In the genomic region with DNA sequence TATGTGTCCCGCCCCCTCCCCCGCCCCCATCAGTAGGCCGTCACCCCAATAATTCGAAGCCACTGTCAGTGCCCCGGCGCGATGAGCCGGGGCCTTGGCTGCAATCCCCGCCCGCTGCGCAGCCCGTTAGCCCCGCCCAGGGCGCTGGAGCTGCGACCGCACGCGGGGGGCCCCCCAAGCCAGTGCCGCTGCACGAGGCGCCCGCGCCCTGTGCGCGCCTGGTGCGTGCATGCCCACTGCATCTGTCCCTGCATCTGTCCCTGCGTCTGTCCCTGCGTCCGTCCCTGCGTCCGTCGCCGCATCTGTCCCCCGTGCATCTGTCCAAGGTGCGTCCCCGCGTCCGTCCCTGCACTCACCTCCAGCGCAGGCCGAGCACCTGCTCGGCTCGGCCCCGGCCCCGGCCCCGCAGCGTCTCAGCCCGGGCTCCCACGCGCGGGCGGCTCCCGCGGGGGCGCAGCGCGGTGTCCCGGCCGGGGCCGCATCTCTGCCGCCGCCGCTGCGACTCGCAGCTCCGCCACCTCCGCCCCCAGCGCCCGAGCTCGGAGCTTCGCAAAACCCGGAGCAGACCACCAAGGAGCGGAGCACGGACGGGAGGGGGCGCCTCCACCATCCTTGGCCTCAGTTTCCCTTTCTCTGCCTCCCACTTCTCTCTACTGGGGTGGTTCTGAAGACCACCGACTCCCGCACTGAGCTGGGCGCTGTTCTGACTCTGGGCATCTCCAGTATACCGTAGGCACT, we compare ENCODE assay signal across 8 mouse cellular contexts. TPM values are rescaled to one million over a fixed set of nuclear protein-coding genes. Genes with fewer than 3 reads are reported as not detected.
DNase-seq lines count a peak whose midpoint lies in the region; ATAC-seq and TF ChIP-seq lines count a peak whose summit lies in the region.

A gene (minus strand): TSS at position 486 of the 738 bp plus-strand sequence.

- intact Hi-C loops in heart, adult 2 months (cut with DNase I), result no loop called here

- no peak for TF ChIP-seq EP300 in heart, adult 2 months (IDR thresholded peaks at IDR 0.05; ENCODE audit: insufficient read depth, low read depth, low read length)

- no peaks in the 10 kb centered on the region for H3K36me3 ChIP-seq in heart, adult 2 months (ENCODE audit: control insufficient read depth, insufficient read depth, low read length)
- no peaks in the 10 kb centered on the region for H3K36me3 ChIP-seq in forebrain, embryonic 15.5 days
- no peaks in the 10 kb centered on the region for H3K36me3 ChIP-seq in hindbrain, postnatal 0 days (ENCODE audit: insufficient read depth, low read length)
- no peaks in the 10 kb centered on the region for H3K36me3 ChIP-seq in limb, embryonic 14.5 days (ENCODE audit: control insufficient read depth, insufficient read depth, low read length)

- no peak for TF ChIP-seq POLR2A in heart, adult 2 months (IDR thresholded peaks at IDR 0.05; ENCODE audit: insufficient read depth, low read depth, low read length)
- TF ChIP-seq POLR2A in brain, embryonic 14.5 days (IDR thresholded peaks at IDR 0.05; ENCODE audit: borderline replicate concordance, extremely low read depth, insufficient read depth, insufficient read length, poor library complexity, severe bottlenecking), result peak; percentile 50; the same call in 1 of the 2 replicates
- no peak for TF ChIP-seq POLR2A in limb, embryonic 14.5 days (IDR thresholded peaks at IDR 0.05; ENCODE audit: borderline replicate concordance, extremely low read depth, insufficient read depth, insufficient read length)

- H3K27me3 ChIP-seq in heart, adult 2 months (ENCODE audit: control insufficient read depth, insufficient read depth, low read length), result no peaks in the 10 kb centered on the region
- peaks cover 14% of the 10 kb centered on the region; the same call in 1 of the 2 replicates for H3K27me3 ChIP-seq in forebrain, embryonic 15.5 days
- no peaks in the 10 kb centered on the region for H3K27me3 ChIP-seq in hindbrain, postnatal 0 days (ENCODE audit: insufficient read depth, low read length)
- peaks cover 52% of the 10 kb centered on the region for H3K27me3 ChIP-seq in limb, embryonic 14.5 days (ENCODE audit: control insufficient read depth, insufficient read depth, low read length)

- H3K9ac ChIP-seq in heart, adult 2 months (ENCODE audit: low read depth, low read length), result peak within 1 kb of the TSS; percentile 65
- peak within 1 kb of the TSS; percentile 76 for H3K9ac ChIP-seq in forebrain, embryonic 15.5 days (replicated peaks)
- H3K9ac ChIP-seq in hindbrain, postnatal 0 days (replicated peaks; ENCODE audit: low read length), result peak within 1 kb of the TSS; percentile 83
- H3K9ac ChIP-seq in limb, embryonic 14.5 days (ENCODE audit: low read depth, low read length, severe bottlenecking), result peak within 1 kb of the TSS; percentile 66

- peak within 1 kb of the TSS; percentile 58 for H3K4me3 ChIP-seq in heart, adult 2 months
- peak within 1 kb of the TSS; percentile 84 for H3K4me3 ChIP-seq in forebrain, embryonic 15.5 days
- H3K4me3 ChIP-seq in hindbrain, postnatal 0 days (ENCODE audit: low read length), result peak within 1 kb of the TSS; percentile 76
- peak within 1 kb of the TSS; percentile 72 for H3K4me3 ChIP-seq in limb, embryonic 14.5 days (replicated peaks; ENCODE audit: low read length)

- no peaks in the 10 kb centered on the region for H3K79me2 ChIP-seq in heart, adult 2 months (replicated peaks; ENCODE audit: control insufficient read depth, insufficient read depth, low read length)

- no peaks in the 10 kb centered on the region for H3K9me3 ChIP-seq in forebrain, embryonic 15.5 days
- H3K9me3 ChIP-seq in hindbrain, postnatal 0 days (ENCODE audit: low read length), result no peaks in the 10 kb centered on the region
- H3K9me3 ChIP-seq in limb, embryonic 14.5 days (ENCODE audit: control insufficient read depth, low read length), result no peaks in the 10 kb centered on the region

- 2% methylated on average over 78 of the region's 79 CpGs for WGBS in heart, adult 2 months
- WGBS in forebrain, embryonic 15.5 days, result under 1% methylated on average over 79 of the region's 79 CpGs
- WGBS in hindbrain, postnatal 0 days, result 1% methylated on average over 77 of the region's 79 CpGs
- WGBS in limb, embryonic 14.5 days, result 2% methylated on average over 58 of the region's 79 CpGs

- TF ChIP-seq CTCF in heart, adult 2 months (IDR thresholded peaks at IDR 0.05), result no peak
- no peak for TF ChIP-seq CTCF in brain, embryonic 14.5 days (IDR thresholded peaks at IDR 0.05; ENCODE audit: borderline replicate concordance, extremely low read depth, insufficient read depth, insufficient read length)
- peak; percentile 41 for TF ChIP-seq CTCF in hindbrain, postnatal 0 days (IDR thresholded peaks at IDR 0.05; ENCODE audit: low read depth)

- peaks cover 16% of the 10 kb centered on the region for H3K4me1 ChIP-seq in heart, adult 2 months (ENCODE audit: control insufficient read depth, insufficient read depth, low read length)
- peaks cover 39% of the 10 kb centered on the region for H3K4me1 ChIP-seq in forebrain, embryonic 15.5 days
- H3K4me1 ChIP-seq in hindbrain, postnatal 0 days (ENCODE audit: insufficient read depth, low read length), result peaks cover 13% of the 10 kb centered on the region; the same call in 1 of the 2 replicates
- peaks cover 13% of the 10 kb centered on the region; the same call in 1 of the 2 replicates for H3K4me1 ChIP-seq in limb, embryonic 14.5 days (ENCODE audit: control insufficient read depth, insufficient read depth, low read length)

- peak; percentile 50 for ATAC-seq in forebrain, embryonic 15.5 days (replicated peaks)
- peak; percentile 45 for ATAC-seq in hindbrain, postnatal 0 days
- peak; percentile 39 for ATAC-seq in limb, embryonic 14.5 days (ENCODE audit: low FRiP score, low read depth)

- DNase-seq in heart, adult 2 months, result peak; percentile 64 to 83
- no peak for DNase-seq in heart, adult 9 months (ENCODE audit: low spot score in 2 of 2)
- peak; percentile 86 for DNase-seq in brain, embryonic 14.5 days (ENCODE audit: low read depth)
- peak; percentile 87 for DNase-seq in hindbrain, postnatal 0 days (ENCODE audit: low spot score)
- no peak for DNase-seq in limb, embryonic 14.5 days (ENCODE audit: low spot score)
- peak; percentile 32 for DNase-seq in naive thymus-derived CD4-positive, alpha-beta T cell, adult 2 months (ENCODE audit: low read depth)
- DNase-seq in thymus, postnatal 25 days, result peak; percentile 77

- H3K27ac ChIP-seq in heart, adult 2 months, result no peak within 1 kb of the TSS
- peak within 1 kb of the TSS; percentile 77 for H3K27ac ChIP-seq in forebrain, embryonic 15.5 days (replicated peaks)
- peak within 1 kb of the TSS; percentile 78 for H3K27ac ChIP-seq in hindbrain, postnatal 0 days
- H3K27ac ChIP-seq in limb, embryonic 14.5 days (replicated peaks; ENCODE audit: low read depth, low read length), result no peak within 1 kb of the TSS

- peak within 1 kb of the TSS; percentile 77 for H3K4me2 ChIP-seq in forebrain, embryonic 15.5 days (replicated peaks)
- peak within 1 kb of the TSS; percentile 81 for H3K4me2 ChIP-seq in hindbrain, postnatal 0 days (ENCODE audit: low read depth, low read length)
- peak within 1 kb of the TSS; percentile 98 for H3K4me2 ChIP-seq in limb, embryonic 14.5 days (replicated peaks; ENCODE audit: low read depth, low read length, severe bottlenecking)

RNA-seq across cellular contexts. Expression of the gene that starts here (rescaled TPM):
- 10 to 100 TPM in 1 of 2 experiments, 1 to 10 TPM in 1; 8.9 to 12.6 TPM for total RNA-seq in heart, adult 2 months (2021)
- polyA plus RNA-seq in heart, adult 2 months (2012; rRNA removed), result 5.3 and 8.6 TPM in 2 replicates
- polyA plus RNA-seq in brain, embryonic 14.5 days (2012; rRNA removed), result 35.0 and 48.5 TPM in 2 replicates
- 13.6 and 14.2 TPM in 2 replicates for polyA plus RNA-seq in forebrain, embryonic 15.5 days (2015; fragmentation: Nextera tagmentation; extraction: Ambion mirVana)
- 91.6 and 97.5 TPM in 2 replicates for total RNA-seq in hindbrain, postnatal 0 days (2014; rRNA removed)
- 12.9 and 13.2 TPM in 2 replicates for polyA plus RNA-seq in hindbrain, postnatal 0 days (2015; fragmentation: Nextera tagmentation; extraction: Ambion mirVana)
- polyA plus RNA-seq in limb, embryonic 14.5 days (2012; rRNA removed), result 10.5 and 13.4 TPM in 2 replicates
- polyA plus RNA-seq in limb, embryonic 14.5 days (2014; fragmentation: Nextera tagmentation; extraction: Ambion mirVana), result 3.1 and 3.8 TPM in 2 replicates

Comparison
In these comparisons a context has a peak if more than half of its experiments do, and no peak if none do; other contexts are left out.
1. DNase-seq: peak in heart, adult 2 months (2 of 2), brain, embryonic 14.5 days (single experiment), hindbrain, postnatal 0 days (single experiment), naive thymus-derived CD4-positive, alpha-beta T cell, adult 2 months (single experiment) and thymus, postnatal 25 days (single experiment); none in heart, adult 9 months (0 of 2) and limb, embryonic 14.5 days (single experiment).
2. H3K27ac ChIP-seq: peak in forebrain, embryonic 15.5 days (single experiment) and hindbrain, postnatal 0 days (single experiment); none in heart, adult 2 months (single experiment) and limb, embryonic 14.5 days (single experiment).
3. Peak in every context shown above with its lines, with median percentiles within 50 percentile points of each other: H3K4me3 ChIP-seq, H3K9ac ChIP-seq, ATAC-seq and H3K4me2 ChIP-seq.